Comparison of ENCODE assay signal across 9 mouse cellular contexts in genomic region chr11:115647459-115647858, GRCm38 (mm10). TPM values are rescaled to one million over a fixed set of nuclear protein-coding genes. Genes with fewer than 3 reads are reported as not detected.
DNase-seq lines count a peak whose midpoint lies in the region; ATAC-seq and TF ChIP-seq lines count a peak whose summit lies in the region.
"Had no signal": no experiment of that assay in that cellular context is flagged by ENCODE, and none has a peak within 500 bp of the region (broad histone marks: within the 10 kb centered on the region; RNA-seq: fewer than 3 reads in every experiment).

No protein-coding gene starts in this region.

- no peak overlapping the region for H3K4me2 ChIP-seq in kidney, embryonic 14.5 days (replicated peaks; ENCODE audit: low read depth, low read length)

- H3K4me1 ChIP-seq in kidney, embryonic 14.5 days (ENCODE audit: control insufficient read depth, insufficient read depth, low read length): no peaks in the 10 kb centered on the region
- H3K4me1 ChIP-seq in E14TG2a.4 (replicated peaks; ENCODE audit: low read depth, low read length): peaks cover 68% of the 10 kb centered on the region
- no peaks in the 10 kb centered on the region for H3K4me1 ChIP-seq in embryonic facial prominence, embryonic 10.5 days

- no peak overlapping the region for H3K9ac ChIP-seq in kidney, embryonic 14.5 days (ENCODE audit: low read depth, low read length)

- DNase-seq in kidney, adult 9 months: peak; percentile 75
- peak; percentile 70 for DNase-seq in adrenal gland, postnatal 10 days
- peak; percentile 47 for DNase-seq in embryonic facial prominence, embryonic 10.5 days (ENCODE audit: low spot score)
- DNase-seq in left cerebral cortex, adult 11 months (ENCODE audit: low spot score): peak; percentile 65
- peak; percentile 59 for DNase-seq in retina, adult 2 months (ENCODE audit: low read depth, low spot score)
- no peak for DNase-seq in neural tube, embryonic 10.5 days (ENCODE audit: extremely low spot score, low spot score)

- peak; percentile 60 for TF ChIP-seq CTCF in E14TG2a.4 (conservative IDR thresholded peaks at IDR 0.05; ENCODE audit: low read length)

- no peak overlapping the region for H3K27ac ChIP-seq in kidney, embryonic 14.5 days (ENCODE audit: low read depth, low read length)
- H3K27ac ChIP-seq in embryonic facial prominence, embryonic 10.5 days (replicated peaks): no peak overlapping the region

- no peak overlapping the region for H3K4me3 ChIP-seq in kidney, embryonic 14.5 days (ENCODE audit: low read length)
- H3K4me3 ChIP-seq in E14TG2a.4 (replicated peaks; ENCODE audit: low read length): no peak overlapping the region
- H3K4me3 ChIP-seq in embryonic facial prominence, embryonic 10.5 days: no peak overlapping the region
- H3K4me3 ChIP-seq: megakaryocyte, embryonic 14.5 days had no signal

- no peak for ATAC-seq in kidney, embryonic 14.5 days (ENCODE audit: low FRiP score, low TSS enrichment)

- H3K27me3 ChIP-seq in kidney, embryonic 14.5 days (ENCODE audit: control insufficient read depth, insufficient read depth, low read length): no peaks in the 10 kb centered on the region
- no peaks in the 10 kb centered on the region for H3K27me3 ChIP-seq in E14TG2a.4 (ENCODE audit: insufficient read depth, low read length)
- H3K27me3 ChIP-seq in embryonic facial prominence, embryonic 10.5 days (replicated peaks; ENCODE audit: low read depth, poor library complexity, severe bottlenecking): no peaks in the 10 kb centered on the region
- H3K27me3 ChIP-seq: megakaryocyte, embryonic 14.5 days had no signal

- peaks cover 35% of the 10 kb centered on the region; the same call in 1 of the 2 replicates for H3K36me3 ChIP-seq in kidney, embryonic 14.5 days (ENCODE audit: control insufficient read depth, insufficient read depth, low read length)
- H3K36me3 ChIP-seq in E14TG2a.4 (ENCODE audit: insufficient read depth, low read length): peaks cover 81% of the 10 kb centered on the region
- peaks cover 78% of the 10 kb centered on the region for H3K36me3 ChIP-seq in embryonic facial prominence, embryonic 10.5 days (replicated peaks)

- no peaks in the 10 kb centered on the region for H3K9me3 ChIP-seq in kidney, embryonic 14.5 days (ENCODE audit: control insufficient read depth, low read length)
- H3K9me3 ChIP-seq in E14TG2a.4 (ENCODE audit: low read length): no peaks in the 10 kb centered on the region
- H3K9me3 ChIP-seq in embryonic facial prominence, embryonic 10.5 days: no peaks in the 10 kb centered on the region
- H3K9me3 ChIP-seq: megakaryocyte, embryonic 14.5 days had no signal

- WGBS in kidney, embryonic 14.5 days: 51% methylated on average over 6 of the region's 6 CpGs
- 57% methylated on average over 6 of the region's 6 CpGs for WGBS in embryonic facial prominence, embryonic 10.5 days

RNA-seq across cellular contexts. Expression of gene Slc25a19, which starts 19.4 kb away (rescaled TPM):
- 35.3 and 40.8 TPM in 2 replicates for polyA plus RNA-seq in kidney, embryonic 14.5 days (2014; fragmentation: Nextera tagmentation; extraction: Ambion mirVana)
- total RNA-seq in adrenal gland, postnatal 10 days (2021): 100 to 1,000 TPM; 169 to 231 TPM
- 23.5 and 24.6 TPM in 2 replicates for polyA plus RNA-seq in embryonic facial prominence, embryonic 10.5 days (2016; fragmentation: Nextera tagmentation; extraction: Ambion mirVana)

RNA-seq across cellular contexts. Expression of gene Mif4gd, which starts 34.7 kb away (rescaled TPM):
- polyA plus RNA-seq in kidney, embryonic 14.5 days (2014; fragmentation: Nextera tagmentation; extraction: Ambion mirVana): 33.3 and 33.6 TPM in 2 replicates
- total RNA-seq in adrenal gland, postnatal 10 days (2021): 100 to 1,000 TPM; 110 to 140 TPM
- polyA plus RNA-seq in embryonic facial prominence, embryonic 10.5 days (2016; fragmentation: Nextera tagmentation; extraction: Ambion mirVana): 19.4 and 19.8 TPM in 2 replicates

RNA-seq across cellular contexts. Expression of gene Gga3, which starts 43.6 kb away (rescaled TPM):
- polyA plus RNA-seq in kidney, embryonic 14.5 days (2014; fragmentation: Nextera tagmentation; extraction: Ambion mirVana): 14.4 and 22.7 TPM in 2 replicates
- 10 to 100 TPM; 20.0 to 35.9 TPM for total RNA-seq in adrenal gland, postnatal 10 days (2021)
- 29.6 and 33.3 TPM in 2 replicates for polyA plus RNA-seq in embryonic facial prominence, embryonic 10.5 days (2016; fragmentation: Nextera tagmentation; extraction: Ambion mirVana)

RNA-seq across cellular contexts. Expression of gene Mrps7, which starts 43.7 kb away (rescaled TPM):
- 99.7 and 100 TPM in 2 replicates for polyA plus RNA-seq in kidney, embryonic 14.5 days (2014; fragmentation: Nextera tagmentation; extraction: Ambion mirVana)
- total RNA-seq in adrenal gland, postnatal 10 days (2021): 10 to 100 TPM; 92.1 to 92.6 TPM
- polyA plus RNA-seq in embryonic facial prominence, embryonic 10.5 days (2016; fragmentation: Nextera tagmentation; extraction: Ambion mirVana): 100 and 101 TPM in 2 replicates
